Mouse (Mus musculus) erythroblast, embryonic 14.5 days (primary cell): ENCODE results near the gene Hmx2. TPM values are rescaled to one million over a fixed set of nuclear protein-coding genes. Genes with fewer than 3 reads are reported as not detected.

Experiments
- H3K27me3 ChIP-seq: 2 replicates; pipeline ENCODE4 v1.6.1; 2012; ENCODE audit warnings: inconsistent platforms; ENCODE audit not compliant: control insufficient read depth
- H3K36me3 ChIP-seq: 2 replicates; pipeline ENCODE4 v1.6.1; 2012; ENCODE audit warnings: mild to moderate bottlenecking, inconsistent platforms; ENCODE audit not compliant: control insufficient read depth
- H3K4me1 ChIP-seq: 2 replicates; pipeline ENCODE4 v1.6.1; 2012; ENCODE audit warnings: inconsistent platforms; ENCODE audit not compliant: control insufficient read depth
- H3K4me3 ChIP-seq: replicated peaks from 2 replicates; pipeline ENCODE3; 2012; ENCODE audit warnings: moderate library complexity, mild to moderate bottlenecking, inconsistent platforms
- H3K9me3 ChIP-seq: 2 replicates; pipeline ENCODE4 v1.6.1; 2012; ENCODE audit warnings: low read length, inconsistent platforms, mixed read lengths; ENCODE audit not compliant: control insufficient read depth
- GATA1 ChIP-seq: IDR thresholded peaks from 2 replicates; pipeline ENCODE4 v1.6.1; 2012; ENCODE audit warnings: low read length, inconsistent platforms, mixed read lengths
- TAL1 ChIP-seq: IDR thresholded peaks from 3 replicates; pipeline ENCODE4 v1.6.1; 2012; ENCODE audit warnings: low read length, inconsistent platforms, mixed read lengths
- polyA plus RNA-seq: library from polyadenylated mRNA; stranded (reverse); fragments of >175 nt; gene quantifications from 2 replicates; pipeline ENCODE4 v1.2.3, GENCODE M21; 2012

Gene Hmx2
- polyA plus RNA-seq, 1 experiment, result not detected

DNA sequence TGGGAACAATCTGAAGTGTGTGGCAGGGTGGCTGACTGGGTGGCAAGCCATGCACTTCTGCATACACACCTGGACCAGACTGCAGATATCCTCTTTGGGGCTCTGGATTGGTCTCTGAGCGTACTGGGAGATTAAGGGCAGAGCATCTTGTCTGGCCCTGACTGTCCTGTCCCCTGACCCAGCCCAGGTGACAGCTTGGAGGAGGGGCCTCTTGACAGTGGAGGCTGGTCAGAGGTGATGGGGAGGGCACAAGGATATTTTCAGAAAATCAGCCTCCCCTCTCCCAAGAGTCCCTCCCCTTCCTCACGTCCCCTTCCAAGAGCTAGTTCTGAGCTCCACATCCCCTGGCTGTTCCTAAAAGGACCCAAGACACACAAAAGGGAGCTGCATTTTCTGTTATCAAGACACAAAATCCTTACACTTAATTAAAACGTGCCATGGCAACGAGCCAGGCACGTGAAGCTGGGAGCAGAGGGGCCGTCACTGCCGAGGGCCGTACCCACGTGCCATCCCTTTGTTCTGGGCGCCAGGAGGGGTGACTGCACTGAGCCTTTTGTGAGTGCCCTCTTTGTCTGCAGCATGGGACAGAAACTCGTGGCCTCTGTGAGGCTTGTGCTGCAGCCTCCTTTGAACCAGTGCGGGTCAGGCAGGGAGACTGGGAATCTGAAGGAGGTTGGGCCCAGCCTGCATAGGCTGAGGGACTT is 49.4 kb downstream of the Hmx2 start:
- H3K4me1 ChIP-seq, result no peaks in the 10 kb centered on the region
- peaks cover 7% of the 10 kb centered on the region for H3K27me3 ChIP-seq
- H3K9me3 ChIP-seq, result no peaks in the 10 kb centered on the region
- no peaks in the 10 kb centered on the region for H3K36me3 ChIP-seq
- TF ChIP-seq TAL1 (no peak), GATA1 (no peak)
- no peak overlapping the region for H3K4me3 ChIP-seq

DNA sequence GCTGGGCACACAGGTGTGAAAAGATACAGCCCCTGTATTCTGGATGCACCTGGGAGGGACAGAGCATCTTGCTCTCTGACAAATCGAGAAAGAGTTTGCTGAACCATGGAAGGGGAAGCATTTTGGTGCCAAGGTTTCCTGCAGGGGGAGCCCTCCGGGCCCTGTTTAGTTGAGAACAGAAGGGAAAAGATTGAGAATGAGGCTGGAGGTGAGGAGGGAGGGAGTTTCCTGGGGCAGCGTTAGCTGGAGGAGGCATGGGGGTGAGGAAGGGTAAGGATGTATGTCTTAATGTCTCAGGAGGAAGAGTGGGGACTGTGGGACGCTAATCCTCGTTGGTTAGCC is 49.9 kb downstream of the Hmx2 start:
- H3K4me3 ChIP-seq, result no peak overlapping the region

GRCm38 (mm10) chr7:131602106-131602505 is 53.5 kb downstream of the Hmx2 start:
- H3K36me3 ChIP-seq, result no peaks in the 10 kb centered on the region
- no peak overlapping the region for H3K4me3 ChIP-seq
- H3K9me3 ChIP-seq, result no peaks in the 10 kb centered on the region
- H3K27me3 ChIP-seq, result peaks cover 7% of the 10 kb centered on the region
- no peaks in the 10 kb centered on the region for H3K4me1 ChIP-seq
- TF ChIP-seq GATA1 (no peak), TAL1 (no peak)

More for the DNA sequence above, 49.9 kb downstream of the Hmx2 start:
- H3K27me3 ChIP-seq, result peaks cover 7% of the 10 kb centered on the region
- H3K4me1 ChIP-seq, result no peaks in the 10 kb centered on the region
- H3K9me3 ChIP-seq, result no peaks in the 10 kb centered on the region
- no peak for TF ChIP-seq GATA1
- no peak for TF ChIP-seq TAL1
- no peaks in the 10 kb centered on the region for H3K36me3 ChIP-seq

DNA sequence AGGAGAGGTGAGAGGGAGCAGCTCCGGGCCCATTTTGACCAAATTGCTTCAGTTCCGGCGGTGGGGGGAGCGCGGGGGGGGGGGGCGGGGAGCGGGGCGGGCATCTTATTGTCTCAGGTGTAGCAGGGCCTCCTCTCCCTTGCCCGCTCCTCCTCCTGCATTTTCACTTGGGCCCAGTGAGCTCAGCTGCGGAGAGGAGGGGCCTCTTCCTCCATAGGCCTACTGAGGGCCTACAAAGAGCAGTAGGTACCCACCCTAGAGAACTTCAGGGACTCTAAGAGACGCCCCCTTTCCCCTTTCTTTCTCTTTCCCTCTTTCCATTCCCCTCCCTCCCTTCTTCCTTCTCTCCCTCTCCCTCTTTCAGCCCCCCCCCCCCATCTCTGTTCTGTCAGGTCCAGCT is 54.6 kb downstream of the Hmx2 start:
- Histone ChIP-seq H3K27me3 (peaks cover 7% of the 10 kb centered on the region), H3K4me3 (no peak overlapping the region), H3K4me1 (no peaks in the 10 kb centered on the region), H3K36me3 (no peaks in the 10 kb centered on the region), H3K9me3 (no peaks in the 10 kb centered on the region)
- TF ChIP-seq GATA1, result no peak
- TF ChIP-seq TAL1, result no peak

- Histone ChIP-seq H3K4me3 (no peak overlapping the region), H3K4me1 (no peaks in the 10 kb centered on the region), H3K9me3 (no peaks in the 10 kb centered on the region), H3K36me3 (no peaks in the 10 kb centered on the region), H3K27me3 (peaks cover 1% of the 10 kb centered on the region; the same call in 1 of the 2 replicates)
- TF ChIP-seq GATA1 (no peak), TAL1 (no peak)
Measured at GRCm38 (mm10) chr7:131604946-131605345, 56.4 kb downstream of the Hmx2 start.

- TF ChIP-seq TAL1, result no peak
- no peak for TF ChIP-seq GATA1
- H3K36me3 ChIP-seq, result no peaks in the 10 kb centered on the region
- no peaks in the 10 kb centered on the region for H3K9me3 ChIP-seq
- H3K27me3 ChIP-seq, result no peaks in the 10 kb centered on the region
- no peak overlapping the region for H3K4me3 ChIP-seq
- H3K4me1 ChIP-seq, result no peaks in the 10 kb centered on the region
Measured at GRCm38 (mm10) chr7:131605481-131605880, 56.9 kb downstream of the Hmx2 start.

Other genes starting within 250 kb of the Hmx2 start
- not detected in 2 replicates for gene Cuzd1, start 226.5 kb upstream of the Hmx2 start, polyA plus RNA-seq
- not detected in 2 replicates for gene Fam24b, start 219.3 kb upstream of the Hmx2 start, polyA plus RNA-seq
- gene Fam24a, start 214.9 kb upstream of the Hmx2 start, polyA plus RNA-seq, result not detected in 2 replicates
- gene 2310057M21Rik, start 186.0 kb upstream of the Hmx2 start, polyA plus RNA-seq, result 1.5 and 1.8 TPM in 2 replicates
- gene Pstk, start 177.6 kb upstream of the Hmx2 start, polyA plus RNA-seq, result 1.7 and 2.4 TPM in 2 replicates
- 1.7 and 2.3 TPM in 2 replicates for gene Ikzf5, start 138.3 kb upstream of the Hmx2 start, polyA plus RNA-seq
- gene Acadsb, start 138.2 kb upstream of the Hmx2 start, polyA plus RNA-seq, result 0.08 and 0.17 TPM in 2 replicates
- gene Hmx3, start 5.9 kb upstream of the Hmx2 start, polyA plus RNA-seq, result not detected in 2 replicates
- 3.2 and 4.1 TPM in 2 replicates for gene Bub3, start 11.4 kb downstream of the Hmx2 start, polyA plus RNA-seq